Comparison of ENCODE assay signal across 7 mouse cellular contexts in the genomic region with DNA sequence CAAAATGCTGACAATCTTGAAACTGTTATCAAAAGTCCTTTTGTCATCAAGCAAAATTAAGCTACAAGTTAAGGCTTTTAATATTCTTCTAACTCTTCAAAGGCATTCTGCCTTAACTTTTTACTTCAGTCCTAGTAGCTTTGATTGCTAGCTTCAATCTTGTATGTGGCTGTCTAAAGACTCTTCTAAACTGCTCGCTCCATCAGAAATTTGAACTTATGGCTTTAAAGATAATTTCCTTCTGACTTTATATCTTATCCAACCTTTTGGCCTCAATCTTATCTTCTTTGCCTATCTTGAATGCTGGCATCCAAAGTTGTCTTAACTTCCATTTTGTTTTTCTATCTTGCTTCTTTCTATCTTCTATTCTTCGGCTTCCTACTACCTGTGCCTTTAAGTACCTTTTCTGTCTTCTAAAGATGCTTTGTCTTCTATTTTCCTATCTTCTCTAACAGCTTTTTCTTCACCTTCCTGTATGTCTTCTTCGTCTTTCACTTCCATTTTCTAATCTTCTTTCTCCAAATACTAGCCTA. TPM values are rescaled to one million over a fixed set of nuclear protein-coding genes. Genes with fewer than 3 reads are reported as not detected.
A peak's percentile ranks its signal among the peaks of the same experiment; 100 is the strongest.
DNase-seq lines count a peak whose midpoint lies in the region; ATAC-seq and TF ChIP-seq lines count a peak whose summit lies in the region.

No protein-coding gene starts in this region.

- WGBS in lung, embryonic 14.5 days: under 1% methylated on average over 3 of the region's 3 CpGs
- 11% methylated on average over 3 of the region's 3 CpGs for WGBS in embryonic facial prominence, embryonic 11.5 days
- 1% methylated on average over 3 of the region's 3 CpGs for WGBS in intestine, postnatal 0 days
- 0% methylated on average over 3 of the region's 3 CpGs for WGBS in olfactory bulb, adult 2 months

- H3K27ac ChIP-seq in lung, embryonic 14.5 days (ENCODE audit: low read depth): peak overlapping the region; percentile 99
- H3K27ac ChIP-seq in embryonic facial prominence, embryonic 11.5 days (replicated peaks; ENCODE audit: low read depth, low read length): peak overlapping the region; percentile 66; the same call in 1 of the 2 replicates
- H3K27ac ChIP-seq in intestine, postnatal 0 days (ENCODE audit: low read depth, low read length): peak overlapping the region; percentile 100
- H3K27ac ChIP-seq in olfactory bulb, adult 2 months (ENCODE audit: insufficient read depth, low read depth, low read length): peak overlapping the region; percentile 94

- peaks cover 40% of the 10 kb centered on the region for H3K36me3 ChIP-seq in lung, embryonic 14.5 days (ENCODE audit: insufficient read depth)
- peaks cover 20% of the 10 kb centered on the region for H3K36me3 ChIP-seq in embryonic facial prominence, embryonic 11.5 days (replicated peaks; ENCODE audit: control insufficient read depth, insufficient read depth, low read depth, low read length)
- H3K36me3 ChIP-seq in intestine, postnatal 0 days (ENCODE audit: control insufficient read depth, insufficient read depth): peaks cover 22% of the 10 kb centered on the region

- no peak for TF ChIP-seq CTCF in lung, embryonic 14.5 days (IDR thresholded peaks at IDR 0.05; ENCODE audit: low read depth)
- no peak for TF ChIP-seq CTCF in intestine, postnatal 0 days (IDR thresholded peaks at IDR 0.05; ENCODE audit: low read depth)
- no peak for TF ChIP-seq CTCF in olfactory bulb, adult 2 months (IDR thresholded peaks at IDR 0.05; ENCODE audit: insufficient read depth, low read depth, low read length)

- peak; percentile 50 for DNase-seq in lung, embryonic 14.5 days
- no peak for DNase-seq in lung, postnatal 10 days
- DNase-seq in embryonic facial prominence, embryonic 11.5 days (ENCODE audit: low spot score): no peak
- DNase-seq in right cerebral cortex, postnatal 14 days: no peak

- H3K9ac ChIP-seq in lung, embryonic 14.5 days: peak overlapping the region; percentile 88
- peak overlapping the region; percentile 98 for H3K9ac ChIP-seq in embryonic facial prominence, embryonic 11.5 days (replicated peaks; ENCODE audit: low read length)
- peak overlapping the region; percentile 97 for H3K9ac ChIP-seq in intestine, postnatal 0 days (ENCODE audit: low read depth, low read length)

- peak overlapping the region; percentile 86 for H3K4me3 ChIP-seq in lung, embryonic 14.5 days (ENCODE audit: low read depth, low read length)
- peak overlapping the region; percentile 96 for H3K4me3 ChIP-seq in embryonic facial prominence, embryonic 11.5 days (ENCODE audit: low read depth, low read length)
- H3K4me3 ChIP-seq in intestine, postnatal 0 days (ENCODE audit: low read depth, low read length): peak overlapping the region; percentile 82
- peak overlapping the region; percentile 90 for H3K4me3 ChIP-seq in olfactory bulb, adult 2 months (ENCODE audit: insufficient read depth, low read depth, low read length)

- H3K9me3 ChIP-seq in lung, embryonic 14.5 days (ENCODE audit: low read depth, low read length): no peaks in the 10 kb centered on the region
- no peaks in the 10 kb centered on the region for H3K9me3 ChIP-seq in embryonic facial prominence, embryonic 11.5 days (replicated peaks; ENCODE audit: control insufficient read depth, low read length)
- H3K9me3 ChIP-seq in intestine, postnatal 0 days (ENCODE audit: control insufficient read depth): no peaks in the 10 kb centered on the region

- H3K27me3 ChIP-seq in lung, embryonic 14.5 days (ENCODE audit: insufficient read depth, low read length): no peaks in the 10 kb centered on the region
- H3K27me3 ChIP-seq in embryonic facial prominence, embryonic 11.5 days (ENCODE audit: control insufficient read depth, insufficient read depth, low read length): no peaks in the 10 kb centered on the region
- no peaks in the 10 kb centered on the region for H3K27me3 ChIP-seq in intestine, postnatal 0 days (replicated peaks; ENCODE audit: control insufficient read depth, insufficient read depth, low read length)

- no peak for TF ChIP-seq POLR2A in olfactory bulb, adult 2 months (IDR thresholded peaks at IDR 0.05; ENCODE audit: insufficient read depth, low read depth, low read length)

- no peak for ATAC-seq in lung, embryonic 14.5 days (ENCODE audit: insufficient read depth)
- ATAC-seq in embryonic facial prominence, embryonic 11.5 days (replicated peaks; ENCODE audit: insufficient number of reproducible peaks, low FRiP score, low TSS enrichment, low read depth): no peak
- ATAC-seq in intestine, postnatal 0 days: no peak
- ATAC-seq in activated CD4-positive, CD25-positive, alpha-beta regulatory T cell, adult 4 months: no peak

- peak overlapping the region; percentile 99 for H3K4me2 ChIP-seq in lung, embryonic 14.5 days
- peak overlapping the region; percentile 71 for H3K4me2 ChIP-seq in embryonic facial prominence, embryonic 11.5 days (ENCODE audit: low read depth, low read length)
- peak overlapping the region; percentile 86 for H3K4me2 ChIP-seq in intestine, postnatal 0 days (replicated peaks; ENCODE audit: low read depth)

- peaks cover 33% of the 10 kb centered on the region for H3K4me1 ChIP-seq in lung, embryonic 14.5 days (ENCODE audit: insufficient read depth)
- H3K4me1 ChIP-seq in embryonic facial prominence, embryonic 11.5 days (ENCODE audit: control insufficient read depth, insufficient read depth, low read length): peaks cover 11% of the 10 kb centered on the region
- peaks cover 4% of the 10 kb centered on the region for H3K4me1 ChIP-seq in intestine, postnatal 0 days (replicated peaks; ENCODE audit: control insufficient read depth, insufficient read depth, low read length)
- peaks cover 26% of the 10 kb centered on the region for H3K4me1 ChIP-seq in olfactory bulb, adult 2 months (ENCODE audit: control insufficient read depth, insufficient read depth, low read length)

RNA-seq across cellular contexts. Expression of a gene that starts 30.3 kb away (rescaled TPM):
- 74.8 and 84.5 TPM in 2 replicates for polyA plus RNA-seq in lung, embryonic 14.5 days (2014; fragmentation: Nextera tagmentation; extraction: Ambion mirVana)
- polyA plus RNA-seq in embryonic facial prominence, embryonic 11.5 days (2014; fragmentation: Nextera tagmentation; extraction: Ambion mirVana): 53.9 and 55.0 TPM in 2 replicates
- 43.8 and 48.8 TPM in 2 replicates for polyA plus RNA-seq in intestine, postnatal 0 days (2015; fragmentation: Nextera tagmentation; extraction: Ambion mirVana)
- polyA plus RNA-seq in olfactory bulb, adult 2 months (2012; ENCODE audit: insufficient read depth, insufficient read length, low replicate concordance, missing spikeins): not detected in 2 replicates
- polyA plus RNA-seq in activated CD4-positive, CD25-positive, alpha-beta regulatory T cell, adult 4 months (2017; shearing (Covaris generic)): 10 to 100 TPM in 1 of 2 experiments, 1 to 10 TPM in 1; 8.4 to 16.8 TPM
